Mouse (Mus musculus): ENCODE data around the gene Fam114a2. TPM values are rescaled to one million over a fixed set of nuclear protein-coding genes. Genes with fewer than 3 reads are reported as not detected.
"Not testable (repeated sequence)": the region's sequence is repeated elsewhere in the genome, so short reads cannot be mapped to it uniquely, and the experiment has no call there.

Fam114a2 gene
- 10 to 100 TPM; 32.5 to 34.5 TPM for total RNA-seq (2021)
- long read RNA-seq, transcript Fam114a2-201 (14 exons, 2,557 nt), result major isoform, 6 of 52 reads
- long read RNA-seq, partial matches to known transcripts, result 3 of 52 reads
- long read RNA-seq, other reads (novel, unspliced or antisense), result 43 of 52 reads

GRCm38 (mm10) chr11:57518091-57518750 is at the start of gene Fam114a2, which contains the start of gene Mfap3:
Fam114a2 (minus strand) TSS chr11:57518617.
Mfap3 (plus strand) TSS chr11:57518664.
- DNase-seq (ENCODE audit: low spot score in 2 of 2), result peak; percentile 92 to 94

- DNase-seq (ENCODE audit: low spot score in 2 of 2), result no peak
Observed at GRCm38 (mm10) chr11:57566091-57567035, 47.9 kb upstream of the Fam114a2 start.

- DNase-seq (ENCODE audit: low spot score in 2 of 2), result no peak
Observed at GRCm38 (mm10) chr11:57564564-57564963, 46.1 kb upstream of the Fam114a2 start.

GRCm38 (mm10) chr11:57557936-57558335 is 39.5 kb upstream of the Fam114a2 start:
- not testable (repeated sequence) for DNase-seq (ENCODE audit: low spot score in 2 of 2)

- DNase-seq (ENCODE audit: low spot score in 2 of 2), result no peak
Observed at GRCm38 (mm10) chr11:57553015-57553780, 34.8 kb upstream of the Fam114a2 start.

- no peak for DNase-seq (ENCODE audit: low spot score in 2 of 2)
Observed at GRCm38 (mm10) chr11:57551016-57551415, 32.6 kb upstream of the Fam114a2 start.

- DNase-seq (ENCODE audit: low spot score in 2 of 2), result no peak
Observed at GRCm38 (mm10) chr11:57550230-57550629, 31.8 kb upstream of the Fam114a2 start.

- DNase-seq (ENCODE audit: low spot score in 2 of 2), result peak; percentile 92
Observed at GRCm38 (mm10) chr11:57548618-57549550, 30.5 kb upstream of the Fam114a2 start.

- DNase-seq (ENCODE audit: low spot score in 2 of 2), result no peak
Observed at GRCm38 (mm10) chr11:57540681-57541080, 22.3 kb upstream of the Fam114a2 start.

GRCm38 (mm10) chr11:57539841-57540418 is 21.5 kb upstream of the Fam114a2 start:
- no peak for DNase-seq (ENCODE audit: low spot score in 2 of 2)

- DNase-seq (ENCODE audit: low spot score in 2 of 2), result no peak
Observed at GRCm38 (mm10) chr11:57535912-57536311, 17.5 kb upstream of the Fam114a2 start.

- DNase-seq (ENCODE audit: low spot score in 2 of 2), result no peak
Observed at GRCm38 (mm10) chr11:57532306-57532705, 13.9 kb upstream of the Fam114a2 start.

- no peak for DNase-seq (ENCODE audit: low spot score in 2 of 2)
Observed at GRCm38 (mm10) chr11:57531300-57531950, 13.0 kb upstream of the Fam114a2 start.

GRCm38 (mm10) chr11:57529111-57529510 is 10.7 kb upstream of the Fam114a2 start:
- DNase-seq (ENCODE audit: low spot score in 2 of 2), result no peak

GRCm38 (mm10) chr11:57527506-57527905 is 9.1 kb upstream of the Fam114a2 start:
- no peak for DNase-seq (ENCODE audit: low spot score in 2 of 2)

- no peak for DNase-seq (ENCODE audit: low spot score in 2 of 2)
Observed at GRCm38 (mm10) chr11:57525900-57526299, 7.5 kb upstream of the Fam114a2 start.

- DNase-seq (ENCODE audit: low spot score in 2 of 2), result no peak
Observed at GRCm38 (mm10) chr11:57524597-57524996, 6.2 kb upstream of the Fam114a2 start.

GRCm38 (mm10) chr11:57523418-57523817 is 5.0 kb upstream of the Fam114a2 start:
- no peak for DNase-seq (ENCODE audit: low spot score in 2 of 2)

- DNase-seq (ENCODE audit: low spot score in 2 of 2), result peak; percentile 50 to 64
Observed at GRCm38 (mm10) chr11:57522046-57522445, 3.6 kb upstream of the Fam114a2 start.
